Mouse (Mus musculus): Measurements from ENCODE around the gene Kctd13.

GRCm38 (mm10) chr7:126951741-126952140, 23.1 kb downstream of the Kctd13 start:
- TF ChIP-seq CTCF (IDR thresholded peaks at IDR 0.05; ENCODE audit: low read depth) (no peak), EP300 (IDR thresholded peaks at IDR 0.05; ENCODE audit: low read depth) (no peak)
